Mouse (Mus musculus) liver, adult 2 months (tissue): ENCODE results near the gene Gm49661.

Experiments
- CTCF ChIP-seq: fragments of 200-500 bp; IDR thresholded peaks from 2 replicates; pipeline ENCODE4 v1.5.1; 2011; ENCODE audit warnings: low read depth, low read length, control low read depth
- POLR2A ChIP-seq: fragments of 200-500 bp; IDR thresholded peaks from 2 replicates; pipeline ENCODE4 v1.6.1; 2011; ENCODE audit warnings: low read length, control low read depth; ENCODE audit not compliant: insufficient read depth; ENCODE audit errors: extremely low read depth

DNA sequence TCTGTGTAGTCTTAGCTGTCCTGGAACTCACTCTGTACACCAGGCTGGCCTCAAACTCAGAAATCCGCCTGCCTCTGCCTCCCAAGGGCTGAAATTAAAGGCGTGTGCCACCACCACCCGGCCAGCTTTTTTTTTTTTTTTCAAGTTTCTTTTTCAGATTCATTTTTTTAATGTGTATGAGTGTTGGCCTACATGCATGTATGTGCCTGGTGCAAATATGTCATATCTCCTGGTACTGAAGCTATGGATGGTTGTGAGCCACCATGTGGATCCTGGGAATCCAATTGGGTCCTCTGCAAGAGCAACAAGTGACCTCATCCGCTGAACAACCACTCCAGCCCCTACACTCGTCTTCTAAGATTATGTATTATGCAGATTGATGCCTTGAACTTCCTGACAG, 18.2 kb upstream of the Gm49661 start:
- no peak for TF ChIP-seq CTCF
- no peak for TF ChIP-seq POLR2A
